Mouse (Mus musculus) cerebellum, postnatal 10 days (tissue): ENCODE data around the gene Impdh1.
"Not testable (repeated sequence)": the region's sequence is repeated elsewhere in the genome, so short reads cannot be mapped to it uniquely, and the experiment has no call there.

ENCODE experiments used
- DNase-seq, 2 experiments: peaks; one replicate each; pipeline ENCODE4 v3.0.0; 2021; ENCODE audit warnings: mixed read lengths in 2 of 2

The Impdh1 gene

DNA sequence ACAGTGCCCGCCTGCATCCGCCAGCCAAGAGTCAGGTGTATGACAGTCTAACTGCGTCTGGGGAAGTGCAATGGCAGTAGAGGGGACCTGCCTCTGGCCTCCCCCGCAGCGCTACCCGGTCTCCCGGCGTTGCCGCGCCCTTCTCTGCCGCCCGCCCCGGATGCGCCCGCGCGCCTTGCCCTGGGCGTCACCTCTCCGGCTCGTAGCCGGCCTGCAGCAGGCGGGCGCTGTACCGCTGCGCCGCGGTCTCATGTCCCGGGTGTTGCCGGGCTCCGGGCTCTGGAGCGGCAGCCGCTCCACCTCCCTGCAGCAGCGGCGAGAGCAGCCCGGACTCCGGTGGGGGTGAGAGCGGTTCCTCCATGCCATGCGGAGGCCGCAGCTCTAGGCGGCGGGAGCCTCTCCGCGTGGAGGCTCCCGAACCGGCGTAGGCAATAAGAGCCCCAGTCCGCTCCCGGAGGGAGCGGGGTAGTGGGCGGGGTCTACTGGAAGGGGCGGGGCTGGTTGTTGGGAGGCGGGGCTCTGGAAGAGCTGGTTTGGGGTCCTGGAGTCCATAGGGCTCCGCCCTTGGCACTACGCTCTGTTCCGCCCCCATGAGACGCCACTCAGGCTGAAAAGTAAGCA is at the start of gene Impdh1:
TSS of gene Impdh1 (minus strand) at position 484 of the 621 bp plus-strand sequence.
- DNase-seq = peak; percentile 92 to 95

DNA sequence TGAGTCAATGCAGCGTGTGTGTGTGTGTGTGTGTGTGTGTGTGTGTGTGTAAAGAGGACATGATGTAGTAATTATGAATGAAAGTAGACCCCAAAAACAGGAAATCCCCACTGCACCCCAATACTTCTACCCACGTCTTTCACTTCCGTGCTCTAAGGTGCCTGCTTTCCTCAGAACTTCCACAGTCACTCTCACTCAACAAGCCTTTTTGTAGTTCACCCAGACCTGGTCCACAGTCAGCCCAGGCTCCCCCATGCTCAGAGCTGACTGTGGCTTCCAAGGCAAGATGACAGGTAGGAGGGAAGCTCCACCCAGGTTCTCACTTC is 48.3 kb upstream of the Impdh1 start:
- DNase-seq = no peak

DNA sequence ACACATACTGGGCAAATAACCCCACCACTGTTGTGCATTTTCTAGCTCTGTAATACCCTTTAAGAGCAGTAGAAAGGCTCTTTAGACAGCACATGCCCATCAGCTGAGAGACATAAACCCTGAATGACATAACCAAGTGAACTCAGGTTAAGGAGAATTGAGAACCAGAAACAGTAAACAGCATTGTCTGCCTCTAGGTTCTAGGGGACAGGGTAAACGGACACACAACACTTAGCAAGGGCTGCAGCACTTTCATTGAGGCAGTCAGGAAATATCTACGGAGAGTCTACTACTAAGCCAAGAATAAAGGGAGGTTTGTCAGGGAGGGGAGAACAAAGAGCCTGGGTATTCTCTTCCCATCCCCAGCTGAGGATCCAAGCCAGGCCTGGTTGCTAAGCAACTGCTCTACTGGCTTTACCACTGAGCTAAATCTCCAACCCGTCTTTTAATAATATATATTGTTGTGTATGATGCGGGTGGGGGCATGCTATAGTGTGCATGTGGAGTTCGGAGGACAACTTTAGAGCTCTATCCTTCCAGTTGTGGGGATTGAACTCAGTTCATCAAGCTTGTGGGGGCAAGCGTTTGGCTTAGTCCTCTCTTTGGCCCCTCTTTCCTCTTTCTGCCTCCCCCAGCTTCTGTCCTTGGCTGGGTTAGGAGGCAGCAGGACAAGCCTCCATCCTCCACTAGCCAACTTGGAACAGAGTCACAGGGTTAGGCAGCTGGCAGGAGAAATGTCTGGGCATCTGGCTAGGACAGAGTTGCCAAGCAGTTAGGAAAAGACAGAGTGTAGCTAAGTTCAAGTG is 47.7 kb upstream of the Impdh1 start:
- DNase-seq = peak; percentile 87 to 90

DNA sequence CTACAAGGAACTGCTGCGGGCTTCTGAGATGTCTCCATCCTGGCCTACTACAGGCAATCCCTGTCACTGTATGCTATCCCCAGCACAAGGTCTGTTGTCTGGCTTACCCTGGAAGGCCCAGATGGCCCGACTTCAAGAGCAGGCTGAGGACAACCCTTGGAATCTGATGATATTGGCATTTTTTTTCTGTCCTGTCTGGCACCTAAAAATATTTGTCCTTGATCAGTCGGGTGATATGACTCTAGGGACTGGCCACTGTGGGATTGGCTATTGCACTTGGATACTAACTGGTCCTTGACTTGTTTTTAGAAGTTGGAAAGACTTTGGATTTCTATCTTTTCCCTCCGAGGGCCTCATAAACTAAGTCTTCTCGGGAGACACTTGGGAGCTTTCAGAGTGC is 45.7 kb upstream of the Impdh1 start:
- DNase-seq = peak in 1 of 2 experiments; percentile 19

DNA sequence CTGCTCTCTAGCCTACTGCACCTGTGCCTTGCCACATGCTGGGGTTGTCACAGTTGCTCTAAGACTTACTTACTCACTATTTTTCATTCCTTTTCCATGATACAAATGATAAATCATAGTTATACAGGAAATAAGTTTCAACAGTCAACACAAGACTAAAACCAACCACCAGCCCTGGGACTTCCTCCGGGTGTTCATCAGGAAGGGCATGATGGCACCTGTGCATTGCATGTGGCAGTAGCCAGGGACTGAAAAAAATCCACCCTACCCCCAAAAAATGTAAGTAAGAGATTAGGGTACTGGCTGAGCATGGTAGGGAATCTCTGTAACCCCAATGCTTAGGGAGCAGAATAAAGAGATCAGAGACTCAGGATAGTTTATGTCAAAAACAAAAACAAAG is 43.3 kb upstream of the Impdh1 start:
- DNase-seq = no peak

DNA sequence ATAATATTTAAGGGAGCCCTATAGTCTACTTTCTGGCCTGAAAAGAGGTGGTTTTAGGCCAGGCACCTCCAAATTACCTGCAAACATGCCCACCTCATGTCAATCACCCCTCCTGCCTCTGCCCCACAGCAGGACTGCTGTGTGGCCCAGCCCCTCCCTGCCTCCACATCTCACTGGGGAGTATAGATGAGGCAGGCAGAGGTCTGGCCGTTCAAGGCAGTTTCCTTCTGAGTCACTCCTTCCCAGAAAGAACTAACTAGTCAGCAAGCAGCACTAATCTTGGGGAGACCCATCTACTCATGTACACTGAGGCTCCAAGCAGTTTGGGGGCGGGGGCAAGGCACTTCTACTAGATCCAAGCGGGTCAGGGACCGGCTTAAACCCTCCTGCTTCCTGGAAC is 30.9 kb upstream of the Impdh1 start:
- no peak for DNase-seq

DNA sequence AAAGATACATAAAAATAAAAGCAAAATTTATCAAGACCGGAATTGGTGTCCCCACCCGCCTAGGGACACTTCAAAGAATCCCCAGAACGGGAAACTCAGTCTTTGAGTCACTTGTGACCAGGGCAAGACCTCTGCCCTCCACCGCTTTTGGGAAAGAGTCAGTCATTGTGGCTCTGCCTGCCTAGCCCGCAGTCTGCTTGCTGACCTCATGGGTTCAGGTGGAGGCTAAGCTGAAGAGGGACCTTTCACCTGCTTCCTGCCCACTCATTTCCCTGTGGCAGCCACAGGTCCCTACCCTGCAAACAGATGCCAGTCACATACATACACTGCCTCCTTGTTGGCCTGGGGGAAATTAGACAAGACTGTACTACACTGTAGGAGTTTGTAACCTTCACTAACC is 30.4 kb upstream of the Impdh1 start:
- DNase-seq = no peak

DNA sequence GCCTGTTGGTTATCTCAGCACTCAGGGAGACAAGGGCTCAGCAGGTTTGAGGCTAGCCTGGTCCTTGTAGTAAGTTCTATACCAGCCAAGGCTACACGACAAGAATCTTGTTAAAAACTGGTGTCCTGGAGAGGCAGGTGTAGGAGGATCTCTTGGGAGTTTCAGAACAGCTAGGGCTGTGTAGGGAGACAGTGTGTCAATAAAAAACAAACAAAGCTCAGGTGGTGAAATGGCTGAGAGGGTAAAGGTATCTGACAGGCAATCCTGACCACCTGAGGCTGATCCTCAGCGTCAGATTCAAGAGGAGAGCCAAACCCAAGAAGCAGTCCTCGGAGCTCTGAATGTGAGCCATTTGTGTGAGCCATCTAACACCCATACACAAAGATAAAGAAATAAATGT is 30.0 kb upstream of the Impdh1 start:
- DNase-seq = no peak

DNA sequence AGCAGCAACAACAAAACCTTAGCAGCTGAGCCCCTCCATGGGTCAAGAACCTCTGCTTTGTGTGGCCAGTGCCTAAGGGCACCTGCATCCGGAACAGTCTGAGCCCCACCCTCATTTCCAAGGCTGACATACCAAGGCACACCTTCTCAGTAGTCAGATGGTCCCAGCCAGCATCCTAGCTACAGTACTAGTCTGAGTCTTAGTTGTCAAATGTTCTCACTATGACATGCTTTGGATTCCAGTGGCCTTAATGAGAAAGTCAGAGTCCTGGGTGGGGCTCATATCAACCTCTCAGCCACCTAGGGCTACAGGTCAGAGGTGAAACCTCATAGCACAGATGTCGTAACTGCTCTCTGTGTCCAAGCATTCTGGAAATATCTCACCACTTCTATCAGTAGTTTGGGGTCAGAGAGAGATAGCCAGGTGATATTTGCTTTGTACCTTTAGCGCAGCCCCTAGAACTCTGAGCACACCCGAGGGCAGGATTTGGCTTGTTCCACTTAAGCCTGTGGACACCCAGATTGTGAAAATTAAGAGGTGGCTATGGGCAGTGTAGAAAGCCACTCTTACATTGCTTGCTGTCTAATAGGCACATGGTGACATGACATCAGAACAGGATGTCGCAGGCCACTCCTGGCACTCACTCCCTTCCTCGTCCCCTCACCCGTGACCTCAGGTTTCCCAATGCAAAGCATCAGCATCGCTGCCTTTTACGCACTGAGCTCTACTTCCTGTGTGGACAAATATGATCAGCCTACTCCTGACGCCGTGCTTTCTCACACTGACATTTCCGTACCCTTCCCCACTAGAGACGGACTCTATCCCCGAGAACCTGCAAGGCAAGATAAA is 29.3 kb upstream of the Impdh1 start:
- DNase-seq = no peak

DNA sequence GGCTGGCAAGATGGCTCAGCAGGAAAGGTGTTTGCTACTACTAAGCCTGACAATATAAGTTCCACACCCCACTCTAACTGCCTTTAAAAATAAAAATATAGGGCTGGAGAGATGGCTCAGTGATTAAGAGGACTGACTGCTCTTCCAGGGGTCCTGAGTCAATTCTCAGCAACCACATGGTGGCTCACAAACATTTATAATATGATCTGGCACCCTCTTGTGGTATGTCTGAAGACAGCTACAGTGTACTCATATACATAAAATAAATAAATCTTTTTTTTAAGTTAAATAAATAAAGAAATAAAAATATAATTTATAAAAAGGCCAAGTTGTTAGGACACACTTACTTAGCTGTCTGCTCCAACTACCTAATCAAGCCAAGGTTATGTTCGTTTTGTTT is 26.1 kb upstream of the Impdh1 start:
- no peak for DNase-seq

DNA sequence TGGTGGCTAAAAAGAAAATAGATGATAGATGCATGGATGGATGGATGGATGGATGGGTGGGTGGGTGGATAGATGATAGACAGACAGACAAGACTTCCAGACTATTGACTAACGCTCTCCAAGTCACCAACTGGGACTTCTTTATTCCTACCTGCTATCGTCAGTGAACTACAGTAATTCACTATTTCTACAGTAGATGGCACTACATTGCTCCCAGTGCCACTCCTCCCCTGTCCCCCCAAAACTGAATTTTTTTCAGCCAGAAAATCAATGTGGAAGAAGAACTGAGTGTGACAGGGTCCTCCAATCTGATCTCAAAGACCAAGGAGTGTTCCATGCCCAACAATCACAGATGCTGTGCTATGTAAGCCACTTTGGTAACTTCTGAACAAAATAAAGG is 25.5 kb upstream of the Impdh1 start:
- DNase-seq = no peak

DNA sequence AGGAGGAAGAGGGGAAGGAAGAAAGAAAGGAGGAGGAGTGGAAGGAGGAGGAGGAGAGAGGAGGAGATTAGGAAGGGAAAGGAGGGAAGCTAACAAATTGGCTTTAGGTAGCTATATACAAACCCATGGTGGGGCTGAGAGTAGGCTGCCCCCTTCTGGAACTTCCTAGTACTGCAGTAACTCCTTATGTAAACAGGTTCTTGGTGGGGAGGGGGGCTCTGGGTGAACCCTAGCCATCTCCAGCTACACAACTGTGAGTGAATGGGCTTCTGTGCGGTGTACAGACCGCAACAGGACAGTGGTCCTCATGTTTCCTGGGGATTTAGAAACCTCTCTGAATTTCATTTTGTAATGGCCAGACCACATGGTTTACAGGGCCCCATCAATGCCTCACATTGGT is 24.6 kb upstream of the Impdh1 start:
- DNase-seq = peak; percentile 68 to 79

DNA sequence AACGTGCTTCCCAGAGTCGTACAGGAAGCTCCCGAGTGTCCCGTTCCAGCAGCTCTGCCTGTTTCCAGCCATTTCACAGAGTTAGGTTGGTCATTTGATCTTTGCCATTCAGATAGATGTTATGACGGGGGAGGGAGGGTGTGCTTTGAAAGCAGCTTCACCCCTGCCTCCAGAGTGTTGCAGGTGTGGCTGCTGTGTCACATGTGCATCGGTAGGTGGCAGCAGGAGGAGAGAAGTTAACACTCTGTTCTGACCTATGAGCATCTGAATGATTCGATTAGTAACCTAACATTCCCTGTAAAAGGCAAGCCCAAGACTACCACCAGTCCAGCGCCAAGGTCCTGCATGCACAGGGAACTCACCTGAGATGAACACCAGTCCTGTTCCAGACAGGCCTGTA is 18.1 kb upstream of the Impdh1 start:
- DNase-seq = peak in 1 of 2 experiments; percentile 36

DNA sequence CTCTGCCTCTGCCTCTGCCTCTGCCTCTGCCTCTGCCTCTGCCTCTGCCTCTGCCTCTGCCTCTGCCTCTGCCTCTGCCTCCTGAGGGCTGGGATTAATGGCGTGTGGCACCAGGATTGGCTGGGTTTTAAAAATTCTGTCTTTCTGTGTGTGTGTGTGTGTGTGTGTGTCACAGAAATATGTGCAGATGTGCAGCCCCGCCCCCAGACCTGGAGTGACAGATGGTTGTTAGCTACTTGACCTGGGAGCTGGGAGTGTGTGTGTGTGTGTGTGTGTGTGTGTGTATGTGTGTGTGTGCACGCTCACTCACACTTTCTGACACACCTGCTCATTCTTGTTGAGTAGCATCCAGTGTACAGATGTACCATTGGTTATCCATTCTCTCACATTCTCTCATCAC is 17.5 kb upstream of the Impdh1 start:
- DNase-seq = no peak

DNA sequence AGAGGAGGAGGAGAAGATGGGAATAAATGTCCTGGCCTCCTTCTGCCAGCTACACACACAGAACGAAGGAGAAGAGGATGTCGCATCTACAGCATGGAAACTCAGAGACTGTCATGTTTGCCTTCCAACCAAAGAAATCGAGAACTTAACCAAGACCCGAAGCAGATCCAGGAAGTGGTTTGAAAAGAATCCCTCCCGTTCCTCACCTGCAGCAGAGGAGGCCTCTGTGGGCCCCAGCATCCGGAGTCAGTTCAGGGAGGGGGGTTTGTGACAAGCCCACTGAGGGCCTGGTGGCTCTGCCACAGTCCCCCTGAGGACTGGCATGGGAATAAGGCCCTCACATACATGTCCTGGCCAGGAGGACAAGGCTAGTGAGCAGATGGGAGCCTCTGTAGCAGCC is 16.2 kb upstream of the Impdh1 start:
- DNase-seq = no peak

DNA sequence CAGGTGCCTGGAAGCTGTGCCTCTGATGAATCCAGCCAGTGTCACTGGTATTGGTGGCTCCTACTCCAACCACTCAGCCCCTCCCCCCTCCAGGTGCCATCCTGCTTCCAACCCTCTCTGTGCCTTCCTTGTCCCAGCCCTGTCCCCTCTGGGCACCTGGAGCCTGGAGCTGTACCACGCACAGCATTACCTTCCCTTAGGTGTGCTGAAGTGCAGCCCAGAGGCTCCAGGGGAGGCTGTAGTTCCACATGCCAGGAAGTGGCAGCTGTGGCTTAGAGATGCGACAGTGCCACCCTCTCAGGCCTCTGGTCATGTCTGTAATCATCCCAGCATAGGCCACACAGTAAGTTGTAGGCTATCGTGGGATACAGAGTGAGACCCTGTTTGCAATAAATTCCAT is 15.6 kb upstream of the Impdh1 start:
- no peak for DNase-seq

DNA sequence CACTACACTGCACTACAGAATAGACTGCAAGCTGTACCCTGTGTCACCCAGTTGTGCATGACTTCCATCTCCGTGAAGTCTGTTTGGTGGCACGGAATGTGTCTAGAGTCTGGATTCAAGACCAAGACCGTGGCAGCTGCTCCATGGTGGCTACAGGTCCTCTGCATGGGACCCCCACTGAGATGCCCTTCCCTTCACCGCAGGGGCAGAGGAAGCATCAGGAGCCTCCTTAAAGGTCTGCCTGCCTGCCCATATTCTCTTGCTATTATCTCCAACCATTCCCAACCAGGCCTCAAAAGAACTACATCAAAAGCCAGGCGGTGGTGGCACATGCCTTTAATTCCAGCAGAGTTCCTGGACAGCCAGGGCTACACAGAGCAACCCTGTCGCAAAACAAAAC is 14.2 kb upstream of the Impdh1 start:
- no peak for DNase-seq

DNA sequence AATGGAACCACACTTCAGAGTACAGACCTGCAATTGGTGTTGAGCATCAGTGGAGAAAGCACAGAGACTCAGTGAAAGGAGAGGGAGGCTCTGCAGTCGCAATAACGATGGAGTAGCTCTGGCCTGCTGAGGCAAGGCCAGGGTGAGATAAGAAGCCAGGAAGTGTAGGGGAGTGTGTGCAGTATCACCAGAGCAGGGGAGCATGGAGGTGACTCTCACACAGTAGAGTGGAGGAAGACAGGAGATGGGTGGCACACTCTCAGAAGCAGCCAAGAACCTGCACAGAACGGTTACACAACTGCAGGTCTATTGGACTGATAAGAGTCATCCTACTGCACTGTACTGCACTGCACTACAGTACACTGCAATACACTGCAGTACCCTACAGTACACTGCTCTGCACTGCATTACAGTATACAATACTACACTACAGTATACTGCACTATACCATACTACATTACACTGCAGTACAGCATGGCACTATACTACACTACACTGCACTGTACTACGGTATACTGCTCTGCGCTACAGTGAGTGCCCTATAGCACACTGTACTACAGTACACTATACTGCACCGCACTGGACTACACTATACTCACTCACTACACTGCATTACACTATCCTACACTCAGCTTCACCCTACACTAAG is 13.2 kb upstream of the Impdh1 start:
- no peak for DNase-seq

DNA sequence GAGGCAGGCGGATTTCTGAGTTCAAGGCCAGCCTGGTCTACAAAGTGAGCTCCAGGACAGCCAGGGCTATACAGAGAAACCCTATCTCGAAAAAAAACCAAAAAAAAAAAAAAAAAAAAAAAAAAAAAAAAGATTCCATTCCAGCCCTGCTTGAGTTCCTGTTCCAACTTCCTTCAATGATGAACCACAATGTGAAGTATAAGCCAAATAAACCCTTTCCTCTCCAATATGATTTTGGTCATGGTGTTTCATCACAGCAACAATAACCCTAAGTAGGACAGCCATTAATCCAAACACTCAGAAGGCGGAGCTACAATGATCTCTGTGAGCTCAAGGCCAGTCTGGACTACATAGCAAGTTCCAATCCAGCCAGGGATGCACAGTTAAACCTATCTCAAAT is 1.6 kb upstream of the Impdh1 start:
- DNase-seq = not testable (repeated sequence)

DNA sequence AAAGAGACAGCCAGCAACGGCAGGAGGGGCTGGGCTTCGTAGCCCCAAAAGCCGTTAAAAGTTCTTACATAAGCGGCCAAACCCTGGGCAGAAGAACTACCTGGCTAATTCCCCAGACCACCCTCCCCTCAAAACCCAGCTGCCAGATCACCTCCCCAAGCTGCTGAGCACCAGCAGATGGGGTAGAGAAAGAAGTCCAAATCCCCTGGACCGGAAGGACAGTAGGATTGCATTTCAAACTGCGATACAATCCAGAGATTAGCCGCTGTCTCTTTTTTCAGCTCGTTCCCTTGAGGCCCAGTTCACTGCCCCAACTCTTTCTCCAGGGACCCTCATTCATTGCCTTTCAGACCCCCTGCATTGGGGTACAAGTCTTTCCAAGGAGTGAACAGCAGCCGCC is 983 bp downstream of the Impdh1 start:
- DNase-seq = peak; percentile 47 to 48

DNA sequence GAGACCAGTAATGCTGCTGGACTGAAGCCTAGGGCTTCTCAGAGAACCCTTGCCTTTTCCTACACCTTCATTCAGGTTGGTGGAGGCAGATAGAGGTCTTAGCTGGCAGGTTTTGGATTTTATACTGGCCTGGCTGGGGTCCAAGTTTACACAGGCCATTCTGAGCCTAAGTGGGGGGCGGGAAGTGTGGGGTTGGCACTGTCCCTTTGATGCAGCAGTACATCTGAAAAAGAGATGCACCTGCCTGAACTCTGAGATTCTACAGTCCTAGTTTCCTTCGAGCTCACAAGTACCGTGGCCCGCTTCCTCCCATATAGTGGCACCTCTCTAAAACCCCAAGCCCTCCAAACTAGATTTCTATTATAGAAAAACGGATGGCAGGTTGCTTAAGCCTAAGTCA is 1.4 kb downstream of the Impdh1 start:
- DNase-seq = peak; percentile 40 to 54

DNA sequence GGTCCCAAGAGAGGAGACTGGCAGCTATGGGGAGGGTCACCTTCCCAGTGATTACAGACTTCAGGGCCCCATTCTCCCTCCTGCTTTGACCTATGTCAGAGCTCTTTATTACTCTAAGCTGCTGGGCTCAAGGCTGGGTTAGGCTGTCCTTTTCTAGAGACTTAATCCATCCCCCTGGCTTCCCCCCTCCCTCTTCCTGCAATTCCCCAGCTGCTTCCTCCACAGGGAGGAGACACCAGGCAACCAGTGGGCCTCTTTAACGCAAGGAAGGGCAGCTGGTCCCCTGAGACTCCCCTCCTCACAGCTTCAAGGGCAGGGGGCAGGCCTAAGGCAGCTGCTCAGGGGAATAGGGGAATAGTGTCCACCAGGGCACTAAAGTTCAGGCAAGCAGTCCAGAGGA is 1.9 kb downstream of the Impdh1 start:
- DNase-seq = peak; percentile 28 to 41

DNA sequence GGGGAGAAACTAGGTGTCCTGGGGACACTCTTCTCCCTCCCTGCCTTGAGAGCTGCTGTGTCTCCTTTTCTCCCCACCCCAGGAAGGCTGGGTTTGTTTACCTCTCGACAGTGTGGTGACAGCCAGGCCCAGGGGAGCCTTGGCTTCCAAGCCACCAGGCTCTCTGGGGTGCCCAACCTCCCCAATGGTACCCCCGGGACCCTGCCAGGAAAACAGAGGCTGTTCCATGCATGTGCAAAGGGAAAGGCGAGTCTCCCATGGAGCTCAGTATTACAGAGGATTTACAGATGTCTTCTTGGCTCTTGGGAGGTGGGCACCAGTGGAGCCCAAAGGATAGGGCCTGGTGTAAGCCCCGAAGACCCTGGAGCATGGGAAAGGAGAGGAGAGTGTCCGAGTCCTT is 2.7 kb downstream of the Impdh1 start:
- DNase-seq = no peak
